Mouse (Mus musculus): ENCODE results near the gene Calhm1. TPM values are rescaled to one million over a fixed set of nuclear protein-coding genes. Genes with fewer than 3 reads are reported as not detected.
A peak's percentile ranks its signal among the peaks of the same experiment; 100 is the strongest.

Calhm1 gene
- polyA plus RNA-seq, 1 experiment from 2014 or later: not detected

DNA sequence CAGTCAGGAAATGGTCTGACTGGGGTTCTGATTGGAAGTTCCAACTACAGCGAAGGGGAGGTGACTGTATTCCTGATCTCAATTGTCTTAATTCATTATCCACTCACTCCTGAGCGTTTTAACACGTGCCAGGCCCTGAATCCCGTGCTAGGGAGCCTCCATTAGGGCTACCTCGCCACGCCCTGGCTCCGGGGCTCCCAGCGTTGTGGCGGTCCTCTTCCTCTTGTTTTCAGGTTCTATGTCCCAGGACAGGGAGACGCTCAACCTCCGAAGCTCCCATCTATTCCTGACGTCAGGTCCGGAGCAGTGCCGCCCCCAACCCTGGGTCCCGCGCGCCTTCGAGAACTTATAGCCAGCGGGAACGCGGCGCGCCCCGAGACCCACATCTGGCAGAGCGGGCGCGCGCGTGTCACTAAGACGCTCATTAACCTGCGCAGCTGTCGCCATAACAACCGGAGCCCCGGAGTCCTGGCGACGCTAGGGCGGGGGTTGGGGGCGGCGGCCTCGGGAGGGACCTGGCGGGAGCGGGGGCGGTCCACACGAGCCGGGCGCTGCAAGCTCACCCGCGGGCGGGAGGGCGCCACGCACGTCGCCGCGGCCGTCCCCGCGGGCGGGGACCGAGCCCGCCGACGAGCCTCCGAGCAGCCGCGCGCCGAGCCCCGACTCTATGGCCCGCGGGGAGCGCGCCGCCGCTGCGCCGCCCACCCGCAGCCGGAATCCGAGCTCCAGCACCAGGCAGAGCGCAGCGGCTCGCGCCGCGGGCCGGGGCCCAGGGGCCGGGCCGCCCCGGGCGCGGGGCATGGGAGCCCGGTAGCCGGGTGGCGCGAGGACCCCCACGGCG, 34.6 kb upstream of the Calhm1 start, which contains the start of gene Neurl1a:
Neurl1a (plus strand) TSS at position 390 of the 841 bp plus-strand sequence.
- Histone ChIP-seq H3K27ac (ENCODE audit: low read length) (no peak within 1 kb of the TSS), H3K9ac (ENCODE audit: low read length) (peak within 1 kb of the TSS; percentile 74), H3K36me3 (ENCODE audit: control insufficient read depth, insufficient read depth, low read length) (no peaks in the 10 kb centered on the region), H3K4me2 (ENCODE audit: low read depth, low read length) (peak within 1 kb of the TSS; percentile 99), H3K4me1 (replicated peaks; ENCODE audit: control insufficient read depth, insufficient read depth, low read length) (peaks cover 7% of the 10 kb centered on the region; the same call in 1 of the 2 replicates), H3K27me3 (ENCODE audit: control insufficient read depth, insufficient read depth, low read depth, low read length) (peaks cover 32% of the 10 kb centered on the region), H3K9me3 (ENCODE audit: control insufficient read depth, low read length) (0 out of 2 replicates have a peak, but pooled peaks cover 6% of the 10 kb centered on the region), H3K4me3 (ENCODE audit: low read length) (peak within 1 kb of the TSS; percentile 71)
- WGBS: 1% methylated on average over 68 of the region's 98 CpGs
- peak; percentile 70 for ATAC-seq (ENCODE audit: low read depth)

- 11% methylated on average over 10 of the region's 10 CpGs for WGBS
- H3K4me1 ChIP-seq (replicated peaks; ENCODE audit: control insufficient read depth, insufficient read depth, low read length): peaks cover 7% of the 10 kb centered on the region; the same call in 1 of the 2 replicates
- H3K27me3 ChIP-seq (ENCODE audit: control insufficient read depth, insufficient read depth, low read depth, low read length): peaks cover 32% of the 10 kb centered on the region
- peak; percentile 50 for ATAC-seq (ENCODE audit: low read depth)
- H3K9me3 ChIP-seq (ENCODE audit: control insufficient read depth, low read length): 0 out of 2 replicates have a peak, but pooled peaks cover 6% of the 10 kb centered on the region
- H3K4me3 ChIP-seq (ENCODE audit: low read length): peak overlapping the region; percentile 71
- no peak overlapping the region for H3K27ac ChIP-seq (ENCODE audit: low read length)
- H3K9ac ChIP-seq (ENCODE audit: low read length): no peak overlapping the region
- H3K36me3 ChIP-seq (ENCODE audit: control insufficient read depth, insufficient read depth, low read length): no peaks in the 10 kb centered on the region
- peak overlapping the region; percentile 99 for H3K4me2 ChIP-seq (ENCODE audit: low read depth, low read length)
Observed at GRCm38 (mm10) chr19:47178001-47178400, 33.9 kb upstream of the Calhm1 start.

GRCm38 (mm10) chr19:47176916-47177505, 33.0 kb upstream of the Calhm1 start:
- H3K4me2 ChIP-seq (ENCODE audit: low read depth, low read length): no peak overlapping the region
- no peak overlapping the region for H3K27ac ChIP-seq (ENCODE audit: low read length)
- H3K27me3 ChIP-seq (ENCODE audit: control insufficient read depth, insufficient read depth, low read depth, low read length): peaks cover 32% of the 10 kb centered on the region
- ATAC-seq (ENCODE audit: low read depth): no peak
- H3K4me1 ChIP-seq (replicated peaks; ENCODE audit: control insufficient read depth, insufficient read depth, low read length): peaks cover 7% of the 10 kb centered on the region; the same call in 1 of the 2 replicates
- H3K4me3 ChIP-seq (ENCODE audit: low read length): no peak overlapping the region
- no peaks in the 10 kb centered on the region for H3K36me3 ChIP-seq (ENCODE audit: control insufficient read depth, insufficient read depth, low read length)
- H3K9me3 ChIP-seq (ENCODE audit: control insufficient read depth, low read length): 0 out of 2 replicates have a peak, but pooled peaks cover 2% of the 10 kb centered on the region
- H3K9ac ChIP-seq (ENCODE audit: low read length): no peak overlapping the region
- WGBS: 75% methylated on average over 2 of the region's 2 CpGs

GRCm38 (mm10) chr19:47175472-47175871, 31.4 kb upstream of the Calhm1 start:
- H3K9me3 ChIP-seq (ENCODE audit: control insufficient read depth, low read length): no peaks in the 10 kb centered on the region
- no peaks in the 10 kb centered on the region for H3K36me3 ChIP-seq (ENCODE audit: control insufficient read depth, insufficient read depth, low read length)
- no peak for ATAC-seq (ENCODE audit: low read depth)
- H3K4me3 ChIP-seq (ENCODE audit: low read length): no peak overlapping the region
- no peak overlapping the region for H3K9ac ChIP-seq (ENCODE audit: low read length)
- no peak overlapping the region for H3K4me2 ChIP-seq (ENCODE audit: low read depth, low read length)
- H3K4me1 ChIP-seq (replicated peaks; ENCODE audit: control insufficient read depth, insufficient read depth, low read length): peaks cover 7% of the 10 kb centered on the region; the same call in 1 of the 2 replicates
- H3K27ac ChIP-seq (ENCODE audit: low read length): no peak overlapping the region
- 52% methylated on average over 2 of the region's 2 CpGs for WGBS
- peaks cover 27% of the 10 kb centered on the region for H3K27me3 ChIP-seq (ENCODE audit: control insufficient read depth, insufficient read depth, low read depth, low read length)

GRCm38 (mm10) chr19:47174515-47174914, 30.5 kb upstream of the Calhm1 start:
- Histone ChIP-seq H3K36me3 (ENCODE audit: control insufficient read depth, insufficient read depth, low read length) (no peaks in the 10 kb centered on the region), H3K9ac (ENCODE audit: low read length) (no peak overlapping the region), H3K27me3 (ENCODE audit: control insufficient read depth, insufficient read depth, low read depth, low read length) (peaks cover 18% of the 10 kb centered on the region), H3K4me3 (ENCODE audit: low read length) (no peak overlapping the region), H3K9me3 (ENCODE audit: control insufficient read depth, low read length) (no peaks in the 10 kb centered on the region), H3K27ac (ENCODE audit: low read length) (no peak overlapping the region), H3K4me2 (ENCODE audit: low read depth, low read length) (no peak overlapping the region), H3K4me1 (replicated peaks; ENCODE audit: control insufficient read depth, insufficient read depth, low read length) (peaks cover 6% of the 10 kb centered on the region; the same call in 1 of the 2 replicates)
- WGBS: 45% methylated on average over 3 of the region's 3 CpGs
- no peak for ATAC-seq (ENCODE audit: low read depth)

DNA sequence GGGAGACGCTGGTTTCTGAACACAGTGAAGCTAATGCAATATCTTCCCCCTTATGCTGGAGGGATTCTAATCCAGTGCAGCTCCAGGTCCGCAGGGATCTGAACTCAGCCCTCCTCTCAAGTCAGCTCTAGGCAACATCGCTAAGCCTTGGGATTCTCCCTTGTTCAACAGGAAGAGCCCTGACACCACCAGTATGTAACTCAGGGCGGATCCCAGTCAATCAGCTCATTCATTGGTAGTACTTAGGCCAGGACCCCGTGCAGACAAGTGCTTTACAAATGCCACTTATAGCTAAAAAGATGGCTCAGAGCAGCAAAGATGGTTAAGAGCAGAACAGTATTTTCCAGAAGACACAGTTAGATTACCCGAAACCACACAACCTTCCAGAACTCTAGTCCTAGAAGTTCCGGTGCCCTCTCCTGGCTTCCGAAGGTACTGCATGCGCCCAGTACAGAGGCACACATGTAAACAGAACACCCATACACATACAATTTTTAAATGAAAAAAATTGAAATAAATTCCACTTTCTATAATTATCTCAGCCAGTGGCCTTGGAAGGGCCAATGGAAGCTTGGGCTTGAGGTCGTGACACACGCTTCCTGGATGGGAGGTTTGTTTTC, 24.8 kb upstream of the Calhm1 start:
- Histone ChIP-seq H3K9me3 (ENCODE audit: control insufficient read depth, low read length) (no peaks in the 10 kb centered on the region), H3K9ac (ENCODE audit: low read length) (peak overlapping the region; percentile 34; the same call in 1 of the 2 replicates), H3K4me2 (ENCODE audit: low read depth, low read length) (peak overlapping the region; percentile 46), H3K36me3 (ENCODE audit: control insufficient read depth, insufficient read depth, low read length) (no peaks in the 10 kb centered on the region), H3K27ac (ENCODE audit: low read length) (no peak overlapping the region), H3K4me3 (ENCODE audit: low read length) (peak overlapping the region; percentile 20), H3K27me3 (ENCODE audit: control insufficient read depth, insufficient read depth, low read depth, low read length) (no peaks in the 10 kb centered on the region), H3K4me1 (replicated peaks; ENCODE audit: control insufficient read depth, insufficient read depth, low read length) (0 out of 2 replicates have a peak, but pooled peaks cover 4% of the 10 kb centered on the region)
- 20% methylated on average over 11 of the region's 11 CpGs for WGBS
- ATAC-seq (ENCODE audit: low read depth): peak; percentile 73; the same call in 1 of the 2 replicates

GRCm38 (mm10) chr19:47168223-47168622, 24.2 kb upstream of the Calhm1 start:
- 6% methylated on average over 13 of the region's 13 CpGs for WGBS
- Histone ChIP-seq H3K36me3 (ENCODE audit: control insufficient read depth, insufficient read depth, low read length) (no peaks in the 10 kb centered on the region), H3K9ac (ENCODE audit: low read length) (peak overlapping the region; percentile 34; the same call in 1 of the 2 replicates), H3K9me3 (ENCODE audit: control insufficient read depth, low read length) (no peaks in the 10 kb centered on the region), H3K4me3 (ENCODE audit: low read length) (peak overlapping the region; percentile 20), H3K27me3 (ENCODE audit: control insufficient read depth, insufficient read depth, low read depth, low read length) (no peaks in the 10 kb centered on the region), H3K27ac (ENCODE audit: low read length) (no peak overlapping the region), H3K4me1 (replicated peaks; ENCODE audit: control insufficient read depth, insufficient read depth, low read length) (0 out of 2 replicates have a peak, but pooled peaks cover 4% of the 10 kb centered on the region), H3K4me2 (ENCODE audit: low read depth, low read length) (peak overlapping the region; percentile 46)
- 0 out of 2 replicates have a peak, but pooled peaks have one; percentile 20 for ATAC-seq (ENCODE audit: low read depth)

- 43% methylated on average over 7 of the region's 7 CpGs for WGBS
- Histone ChIP-seq H3K4me1 (replicated peaks; ENCODE audit: control insufficient read depth, insufficient read depth, low read length) (0 out of 2 replicates have a peak, but pooled peaks cover 4% of the 10 kb centered on the region), H3K9me3 (ENCODE audit: control insufficient read depth, low read length) (no peaks in the 10 kb centered on the region), H3K27me3 (ENCODE audit: control insufficient read depth, insufficient read depth, low read depth, low read length) (no peaks in the 10 kb centered on the region), H3K4me2 (ENCODE audit: low read depth, low read length) (no peak overlapping the region), H3K4me3 (ENCODE audit: low read length) (no peak overlapping the region), H3K36me3 (ENCODE audit: control insufficient read depth, insufficient read depth, low read length) (no peaks in the 10 kb centered on the region), H3K27ac (ENCODE audit: low read length) (no peak overlapping the region), H3K9ac (ENCODE audit: low read length) (no peak overlapping the region)
- no peak for ATAC-seq (ENCODE audit: low read depth)
Observed at GRCm38 (mm10) chr19:47167617-47168214, 23.7 kb upstream of the Calhm1 start.
